Mouse (Mus musculus): ENCODE measurements around the gene Vmn1r231.

Gene Vmn1r231

DNA sequence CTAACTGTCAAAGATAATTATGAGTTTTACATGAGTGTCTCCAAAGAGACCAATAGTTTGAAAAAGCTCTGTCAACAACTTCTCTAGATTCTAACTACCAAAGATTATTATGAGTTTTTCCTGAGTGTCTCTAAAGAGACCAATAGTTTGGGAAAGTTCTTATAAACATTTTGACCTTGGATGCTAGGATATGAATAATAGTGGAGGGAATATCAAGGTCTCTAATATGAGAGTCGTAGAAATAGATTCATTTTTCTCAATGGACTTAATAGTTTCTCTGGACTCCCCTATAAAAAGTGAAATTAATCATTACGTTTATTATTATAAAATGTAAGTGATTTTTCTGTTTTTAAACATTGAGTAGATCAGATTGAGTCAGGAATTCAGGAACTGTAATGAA, at the start of gene Vmn1r231:
Gene Vmn1r231 (minus strand): TSS at position 101 of the 400 bp plus-strand sequence.
- no peak for DNase-seq

DNA sequence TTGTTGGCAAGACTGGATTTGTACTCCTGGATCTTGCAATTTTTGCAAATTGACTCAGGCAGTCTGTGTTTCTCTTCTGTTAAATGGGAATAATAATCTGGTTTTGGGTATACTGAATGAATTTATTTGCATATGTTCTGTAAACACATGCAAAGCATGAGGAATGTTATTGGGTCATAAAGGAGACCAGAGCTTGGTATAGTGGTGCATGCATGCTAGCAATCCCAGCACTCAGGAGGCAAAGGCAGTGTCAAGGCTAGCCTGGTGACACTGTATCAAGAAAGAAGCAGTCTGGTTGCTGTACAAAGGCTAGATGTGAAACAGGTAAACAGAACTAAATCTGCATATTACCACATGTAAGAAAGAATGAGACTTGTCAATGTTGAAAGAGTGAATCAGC, 41.7 kb upstream of the Vmn1r231 start:
- no peak for DNase-seq

DNA sequence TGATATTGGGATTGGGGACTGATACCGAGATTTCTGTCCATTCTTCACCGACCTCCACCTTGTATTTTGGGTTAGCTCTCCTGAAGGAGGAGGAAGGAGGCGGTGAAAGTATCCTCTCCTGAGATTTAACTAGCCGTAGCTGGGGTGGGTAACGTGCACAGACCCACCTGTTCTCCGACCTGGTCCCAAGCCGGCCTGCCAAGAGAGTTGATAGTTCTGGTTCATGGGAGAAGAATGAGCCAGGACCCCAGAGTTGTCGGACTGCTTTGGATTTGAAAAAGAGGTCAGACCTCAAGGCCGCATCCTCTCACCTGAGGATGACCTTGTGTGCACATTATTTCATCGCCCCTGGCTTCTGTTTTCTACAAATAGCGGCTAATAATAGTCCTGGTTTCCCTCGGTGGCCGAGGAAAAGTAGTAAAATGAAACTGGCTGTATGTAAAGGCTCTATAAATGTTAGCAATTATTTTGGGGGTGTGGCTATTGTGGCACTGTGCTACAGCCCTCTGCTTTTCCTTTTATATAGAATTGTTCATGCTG, 41.2 kb upstream of the Vmn1r231 start:
- peak; percentile 13 for DNase-seq

DNA sequence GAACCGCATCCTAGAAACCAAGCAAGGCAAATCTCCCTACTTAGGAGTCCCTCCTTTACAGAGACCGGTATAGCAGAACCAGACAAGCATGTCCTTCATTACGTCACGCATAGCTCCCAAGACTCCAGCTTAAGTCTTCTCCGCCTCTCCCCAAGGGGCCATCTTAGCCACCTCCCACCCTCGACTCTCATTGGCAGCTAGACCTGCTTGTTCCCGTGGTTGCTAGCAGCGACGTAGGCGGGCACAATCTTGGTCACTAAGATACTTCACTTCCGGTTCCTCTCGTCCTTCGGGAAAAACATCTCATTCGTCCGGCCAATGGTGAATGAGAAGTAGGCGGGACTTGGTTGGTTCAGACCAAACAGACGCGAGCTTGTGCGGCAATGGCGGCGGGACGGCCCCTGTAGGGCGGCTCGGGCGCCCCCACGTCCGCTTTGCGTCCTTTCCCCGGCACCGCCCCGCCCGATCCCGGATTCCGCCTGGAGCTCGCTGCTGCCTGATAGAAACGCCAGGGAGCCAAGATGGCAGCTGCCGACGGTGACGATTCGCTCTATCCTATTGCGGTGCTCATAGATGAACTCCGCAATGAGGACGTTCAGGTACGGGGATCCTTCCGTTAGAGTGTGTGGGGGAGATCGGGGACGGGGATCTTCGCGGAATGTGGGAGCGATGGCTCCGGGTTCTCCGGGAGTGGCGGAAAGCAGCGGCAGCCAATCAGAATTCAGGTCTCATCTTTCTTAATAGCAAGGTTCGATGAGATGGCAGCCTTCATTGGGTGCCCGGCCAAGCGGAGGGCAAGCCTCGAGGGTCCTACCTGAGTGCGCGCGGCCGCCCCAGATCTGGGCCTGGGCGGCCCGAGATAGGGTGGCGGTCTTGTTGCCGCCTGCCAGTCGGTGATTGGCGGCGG, 40.3 kb upstream of the Vmn1r231 start, which contains the start of gene Ppp2r1a:
Gene Ppp2r1a (plus strand): TSS at position 327 of the 907 bp plus-strand sequence.
- DNase-seq: peak; percentile 98

DNA sequence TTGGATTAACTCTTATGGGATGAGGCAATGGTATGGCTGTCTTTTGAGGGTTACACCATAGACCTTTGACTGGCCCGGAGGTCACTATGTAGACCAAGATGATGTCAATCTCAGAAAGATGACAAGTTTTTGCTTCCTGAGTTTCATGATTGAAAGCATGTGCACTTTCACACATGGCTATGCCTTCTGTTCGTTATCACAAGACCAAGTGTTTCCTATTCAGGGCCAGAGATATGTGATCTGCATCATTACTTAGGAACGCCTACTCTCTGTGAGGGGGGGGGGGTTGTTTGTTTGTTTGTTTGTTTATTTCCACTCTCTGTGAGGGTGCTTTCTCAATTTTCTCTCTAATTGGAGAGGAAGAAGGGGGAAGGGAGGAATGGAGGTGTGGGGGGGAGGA, 39.3 kb upstream of the Vmn1r231 start:
- peak; percentile 12 for DNase-seq

DNA sequence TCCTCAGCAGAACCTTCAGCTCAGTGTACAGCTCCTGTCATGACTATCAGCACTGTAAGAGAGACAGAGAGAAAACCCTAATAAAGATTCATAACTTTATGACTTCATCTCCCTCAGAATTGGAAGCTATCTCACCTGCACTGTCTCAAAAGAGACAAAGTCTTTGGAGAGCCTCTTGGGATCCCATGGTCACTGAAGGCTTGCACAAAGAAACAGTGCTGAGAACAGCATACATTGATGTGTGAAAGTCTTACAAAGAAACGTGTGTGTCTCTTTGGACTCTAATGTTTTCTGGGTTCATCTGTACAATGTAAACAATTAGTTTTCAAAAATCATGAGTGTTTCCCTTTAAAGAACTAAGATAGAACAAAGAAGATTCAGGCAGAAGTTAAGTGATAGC, 14.7 kb upstream of the Vmn1r231 start, which contains the start of gene Vmn1r232:
Gene Vmn1r232 (minus strand): TSS at position 101 of the 400 bp plus-strand sequence.
- no peak for DNase-seq

DNA sequence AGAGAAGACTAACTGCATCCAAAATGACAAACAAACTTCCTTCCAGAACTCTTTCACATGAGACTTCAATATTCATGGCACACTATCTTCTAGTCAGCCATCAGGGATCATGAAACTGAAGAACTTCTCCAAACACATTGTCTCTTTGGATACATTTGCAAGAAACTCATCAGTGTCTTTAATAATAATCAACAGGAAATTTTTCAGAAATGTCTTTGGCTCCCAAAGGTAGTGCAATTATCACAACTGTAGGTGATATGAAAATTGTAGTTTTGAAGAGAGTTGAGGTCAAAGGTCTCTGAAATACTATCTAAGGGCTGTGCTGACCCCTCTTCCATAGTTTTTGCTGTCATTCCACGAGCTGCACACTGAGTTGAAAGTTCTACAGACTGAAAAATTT, 64.7 kb downstream of the Vmn1r231 start, which contains the start of gene Vmn1r230:
Gene Vmn1r230 (plus strand): TSS at position 301 of the 400 bp plus-strand sequence.
- DNase-seq: no peak

Data from embryo, embryonic 11 days (tissue).